Mouse (Mus musculus) heart, embryonic 14.5 days (tissue): ENCODE measurements around the gene Lhx1. TPM values are rescaled to one million over a fixed set of nuclear protein-coding genes. Genes with fewer than 3 reads are reported as not detected.

Experiments used
- ATAC-seq: fragments of 200-750 bp; cut with Nextera tagmentation; 2 replicates; pipeline ENCODE4 v1.8.0; 2017; ENCODE audit warnings: low read depth, moderate TSS enrichment; ENCODE audit not compliant: insufficient number of reproducible peaks, insufficient read depth, low FRiP score
- H3K27ac ChIP-seq, 2 experiments: fragments of 200-500 bp in 1 of 2; fragments of 300-500 bp in 1 of 2; sonication (generic) in 1 of 2; replicated peaks in 1 of 2; 2 replicates each; pipeline ENCODE4 v1.5.1; 2012 to 2014; ENCODE audit warnings: low read depth in 2 of 2, low read length in 2 of 2, control low read depth in 1 of 2, mild to moderate bottlenecking in 1 of 2, mixed read lengths in 1 of 2; ENCODE audit not compliant: control insufficient read depth in 1 of 2, insufficient read depth in 1 of 2
- H3K27me3 ChIP-seq: fragments of 300-500 bp; sonication (generic); 2 replicates; pipeline ENCODE4 v1.6.1; 2014; ENCODE audit warnings: mild to moderate bottlenecking, low read length, control low read depth; ENCODE audit not compliant: control insufficient read depth, insufficient read depth
- H3K36me3 ChIP-seq: fragments of 300-500 bp; sonication (generic); 2 replicates; pipeline ENCODE4 v1.6.1; 2014; ENCODE audit warnings: mild to moderate bottlenecking, control low read depth, low read length, mixed read lengths; ENCODE audit not compliant: control insufficient read depth, insufficient read depth
- H3K4me1 ChIP-seq, 2 experiments: fragments of 200-500 bp in 1 of 2; fragments of 300-500 bp in 1 of 2; sonication (generic) in 1 of 2; 2 replicates each; pipeline ENCODE4 v1.6.1; 2012 to 2014; ENCODE audit warnings: low read length in 2 of 2, control low read depth in 1 of 2, mixed read lengths in 1 of 2; ENCODE audit not compliant: control insufficient read depth in 2 of 2, insufficient read depth in 2 of 2
- H3K4me2 ChIP-seq: fragments of 300-500 bp; sonication (generic); 2 replicates; pipeline ENCODE4 v1.6.1; 2014; ENCODE audit warnings: mild to moderate bottlenecking, low read length
- H3K4me3 ChIP-seq, 2 experiments: fragments of 200-500 bp in 1 of 2; fragments of 300-500 bp in 1 of 2; sonication (generic) in 1 of 2; 2 replicates each; pipeline ENCODE4 v1.5.1; 2012 to 2014; ENCODE audit warnings: low read length in 2 of 2, mild to moderate bottlenecking in 2 of 2, control low read depth in 1 of 2, low read depth in 1 of 2, moderate library complexity in 1 of 2; ENCODE audit not compliant: control insufficient read depth in 1 of 2, insufficient read depth in 1 of 2
- H3K9ac ChIP-seq: fragments of 300-500 bp; sonication (generic); 2 replicates; pipeline ENCODE4 v1.6.1; 2014; ENCODE audit warnings: mild to moderate bottlenecking, low read length
- H3K9me3 ChIP-seq: fragments of 300-500 bp; sonication (generic); 2 replicates; pipeline ENCODE4 v1.6.1; 2016; ENCODE audit warnings: low read length, control low read depth; ENCODE audit not compliant: control insufficient read depth
- WGBS: fragments of 180-500 bp; shearing (Covaris S2); extraction: QIAGEN DNeasy Blood & Tissue Kit; methylation state at CpG from one replicate; pipeline ENCODE4 v1.1.7; 2014; 5-methylcytosine and 5-hydroxymethylcytosine counted together
- polyA plus RNA-seq: library from polyadenylated mRNA; unstranded; fragments of >200 nt; fragmentation: Nextera tagmentation; extraction: Ambion mirVana; gene quantifications from 2 replicates; pipeline ENCODE4 v1.2.1, GENCODE M21; 2014

Lhx1 gene
- polyA plus RNA-seq, 1 experiment from 2014 or later = not detected

DNA sequence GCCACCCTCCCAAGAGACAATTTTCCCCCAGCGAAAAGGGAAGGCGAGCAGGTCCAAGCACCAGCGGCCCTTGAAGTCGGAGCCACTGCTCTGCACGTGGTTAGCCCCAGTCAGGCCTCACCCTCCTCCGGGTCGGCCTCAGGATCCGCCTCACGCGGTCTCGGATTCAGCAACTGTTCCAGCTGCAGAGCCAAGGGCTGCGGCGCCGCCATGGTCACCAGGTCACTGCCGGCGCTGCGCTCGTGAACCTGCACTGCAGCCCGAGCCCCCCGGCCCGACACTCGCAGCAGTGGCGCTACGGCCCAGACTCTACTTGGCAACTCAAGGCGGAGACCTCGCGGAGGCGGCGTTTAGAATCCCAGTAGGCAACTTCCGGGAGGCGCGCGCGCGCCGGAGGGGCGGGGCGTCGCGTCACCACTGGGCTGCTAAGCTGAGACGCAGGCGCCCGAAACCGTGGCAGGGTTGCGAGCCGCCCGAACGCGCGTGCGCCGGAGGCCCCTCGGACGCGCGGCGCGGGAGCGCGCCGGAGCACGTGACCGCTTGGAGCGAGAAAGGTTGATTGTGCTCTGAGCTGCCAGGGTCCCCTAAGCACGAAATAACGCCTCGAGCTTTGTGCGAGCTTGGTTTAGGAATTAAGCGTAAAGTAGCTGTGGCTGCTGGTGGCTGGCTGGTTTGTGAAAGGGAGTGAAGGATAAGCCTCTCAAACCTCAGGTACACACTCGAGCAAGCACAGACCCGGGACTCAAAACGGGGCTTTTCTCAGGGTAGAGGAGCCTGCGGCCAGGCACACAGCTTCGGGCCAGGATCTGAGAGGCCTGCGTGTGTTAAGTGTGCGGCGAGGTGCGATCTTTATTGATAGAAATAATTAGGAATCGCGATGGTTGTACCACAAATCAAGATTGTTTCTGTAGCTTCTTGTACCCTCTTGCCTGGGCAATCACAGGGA, 11.9 kb downstream of the Lhx1 start, which contains the start of gene Aatf:
Gene Aatf (minus strand): TSS at position 352 of the 946 bp plus-strand sequence.
- Histone ChIP-seq H3K27ac (peak within 1 kb of the TSS; percentile 74 to 83), H3K27me3 (peaks cover 42% of the 10 kb centered on the region), H3K4me1 (peaks cover 0 to 7% of the 10 kb centered on the region in 2 experiments; a peak in 2 of 4 replicates)

DNA sequence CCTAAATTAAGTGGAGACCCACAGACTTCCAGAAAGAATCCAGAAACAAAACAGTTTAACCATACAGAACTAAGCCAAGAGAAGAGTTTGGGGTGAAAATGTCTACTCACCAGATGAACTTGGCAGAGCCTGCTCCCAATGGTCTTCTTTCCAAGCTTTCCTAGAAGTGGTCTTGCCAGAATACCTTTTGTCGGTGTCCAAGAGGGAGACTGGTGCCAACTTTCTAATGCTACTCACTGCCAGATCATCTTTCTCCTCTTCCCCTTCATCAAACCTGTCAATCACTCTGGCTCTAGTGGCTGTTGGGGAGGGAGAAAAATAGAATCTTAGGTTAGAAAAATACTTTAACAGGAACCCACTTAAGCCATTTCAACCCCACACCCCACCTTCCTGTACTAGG, 13.3 kb downstream of the Lhx1 start:
- no peak overlapping the region for H3K27ac ChIP-seq
- H3K9ac ChIP-seq = no peak overlapping the region
- H3K36me3 ChIP-seq = peaks cover 42% of the 10 kb centered on the region
- H3K27me3 ChIP-seq = peaks cover 31% of the 10 kb centered on the region
- no peak overlapping the region for H3K4me3 ChIP-seq
- no peaks in the 10 kb centered on the region for H3K9me3 ChIP-seq
- 64% methylated on average over 1 of the region's 1 CpGs for WGBS
- no peak for ATAC-seq
- peaks cover 0 to 7% of the 10 kb centered on the region in 2 experiments; a peak in 2 of 4 replicates for H3K4me1 ChIP-seq
- peak overlapping the region; percentile 95 for H3K4me2 ChIP-seq

More for the DNA sequence above, 11.9 kb downstream of the Lhx1 start, which contains the start of gene Aatf:
- peak within 1 kb of the TSS; percentile 95 for H3K4me2 ChIP-seq
- no peaks in the 10 kb centered on the region for H3K9me3 ChIP-seq
- peak within 1 kb of the TSS; percentile 80 to 86 for H3K4me3 ChIP-seq
- under 1% methylated on average over 80 of the region's 80 CpGs for WGBS
- ATAC-seq = peak; percentile 97
- H3K9ac ChIP-seq = peak within 1 kb of the TSS; percentile 89
- peaks cover 31% of the 10 kb centered on the region for H3K36me3 ChIP-seq

DNA sequence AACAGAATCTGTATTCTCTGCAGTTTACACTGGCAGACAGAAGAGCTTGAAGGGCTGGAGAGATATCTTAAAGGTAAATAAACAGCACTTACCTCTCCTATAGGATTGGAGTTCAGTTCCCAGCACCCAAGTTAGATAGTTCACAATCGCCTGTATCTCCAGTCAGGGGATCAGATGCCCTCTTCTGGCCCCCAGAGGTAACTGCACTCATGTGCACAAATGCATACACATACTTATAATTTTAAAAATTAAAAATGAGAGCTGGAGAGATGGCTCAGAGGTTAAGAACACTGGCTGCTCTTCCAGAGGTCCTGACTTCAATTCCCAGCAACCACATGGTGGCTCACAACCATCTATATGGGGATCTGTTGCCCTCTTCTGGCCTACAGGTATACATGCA, 21.0 kb downstream of the Lhx1 start:
- no peak overlapping the region for H3K27ac ChIP-seq
- H3K9me3 ChIP-seq = no peaks in the 10 kb centered on the region
- no peak overlapping the region for H3K4me2 ChIP-seq
- no peak for ATAC-seq
- H3K27me3 ChIP-seq = no peaks in the 10 kb centered on the region
- H3K36me3 ChIP-seq = peaks cover 58% of the 10 kb centered on the region
- WGBS = 92% methylated on average over 1 of the region's 1 CpGs
- no peak overlapping the region for H3K9ac ChIP-seq
- no peaks in the 10 kb centered on the region for H3K4me1 ChIP-seq
- H3K4me3 ChIP-seq = no peak overlapping the region

DNA sequence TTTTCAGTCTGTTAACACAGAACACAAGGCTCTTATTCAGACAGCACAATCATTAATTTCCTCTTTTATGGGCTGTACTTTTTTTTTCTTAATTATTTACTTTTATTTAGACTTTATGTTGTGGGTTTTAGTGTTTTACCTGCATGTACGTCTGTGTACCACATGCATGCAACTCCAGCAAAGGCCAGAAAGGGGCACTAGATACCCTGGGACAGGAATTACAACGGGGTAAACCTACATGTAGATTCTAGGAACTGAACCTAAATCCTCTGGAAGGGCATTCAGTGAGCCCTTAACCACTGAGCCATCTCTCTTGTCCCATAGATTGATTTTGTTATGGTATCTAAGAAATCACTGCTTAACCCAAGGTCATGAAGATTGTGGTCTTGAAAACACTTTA, 27.4 kb downstream of the Lhx1 start:
- Histone ChIP-seq H3K9me3 (no peaks in the 10 kb centered on the region), H3K27ac (no peak overlapping the region), H3K4me2 (no peak overlapping the region), H3K36me3 (peaks cover 23% of the 10 kb centered on the region), H3K9ac (no peak overlapping the region), H3K4me3 (no peak overlapping the region), H3K4me1 (no peaks in the 10 kb centered on the region), H3K27me3 (no peaks in the 10 kb centered on the region)
- WGBS = 65% methylated on average over 2 of the region's 2 CpGs
- ATAC-seq = no peak

DNA sequence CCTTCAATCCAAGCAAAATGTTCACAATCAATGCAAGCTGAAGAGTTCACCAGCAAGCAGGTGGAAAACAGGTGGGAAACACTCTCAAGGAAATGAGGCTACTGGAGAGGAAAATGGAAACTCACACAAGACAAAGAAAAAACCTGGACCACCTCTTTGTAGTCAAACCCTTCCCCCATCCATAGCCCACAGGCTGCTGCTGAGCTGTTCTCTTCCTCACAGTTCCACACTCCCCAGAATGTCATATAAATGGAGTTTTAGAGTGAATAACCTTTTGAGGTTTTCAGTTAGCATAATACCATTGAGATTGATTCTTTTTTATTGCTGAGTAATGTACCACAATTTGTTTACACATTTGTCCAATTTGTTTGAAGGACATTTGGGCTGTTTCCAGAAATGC, 28.4 kb downstream of the Lhx1 start:
- Histone ChIP-seq H3K4me2 (no peak overlapping the region), H3K27me3 (no peaks in the 10 kb centered on the region), H3K4me3 (no peak overlapping the region), H3K27ac (no peak overlapping the region), H3K36me3 (peaks cover 22% of the 10 kb centered on the region), H3K9ac (no peak overlapping the region), H3K4me1 (no peaks in the 10 kb centered on the region), H3K9me3 (no peaks in the 10 kb centered on the region)
- ATAC-seq = no peak

DNA sequence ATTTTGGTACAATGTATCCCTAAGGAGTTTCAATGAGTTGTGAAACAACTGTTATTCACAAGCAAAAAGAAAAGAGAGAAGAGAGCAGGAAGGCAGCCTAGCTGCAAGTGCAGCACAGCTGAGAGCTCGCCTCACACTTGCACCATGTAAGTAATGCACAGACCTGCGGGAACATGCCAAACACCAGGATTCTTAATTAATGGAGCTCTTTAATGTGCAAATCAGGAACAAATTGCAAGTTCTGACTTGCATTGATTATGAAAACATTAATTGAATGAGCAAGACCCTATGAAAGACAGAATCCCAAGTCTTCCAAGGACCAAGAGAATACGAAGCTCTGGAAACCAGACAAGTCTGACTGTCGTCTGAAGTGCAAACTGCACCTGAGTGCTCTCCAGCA, 29.6 kb downstream of the Lhx1 start:
- Histone ChIP-seq H3K27me3 (no peaks in the 10 kb centered on the region), H3K4me1 (no peaks in the 10 kb centered on the region), H3K9me3 (no peaks in the 10 kb centered on the region), H3K27ac (no peak overlapping the region), H3K4me3 (no peak overlapping the region), H3K36me3 (peaks cover 32% of the 10 kb centered on the region), H3K9ac (no peak overlapping the region), H3K4me2 (no peak overlapping the region)
- ATAC-seq = no peak
- 77% methylated on average over 4 of the region's 4 CpGs for WGBS

DNA sequence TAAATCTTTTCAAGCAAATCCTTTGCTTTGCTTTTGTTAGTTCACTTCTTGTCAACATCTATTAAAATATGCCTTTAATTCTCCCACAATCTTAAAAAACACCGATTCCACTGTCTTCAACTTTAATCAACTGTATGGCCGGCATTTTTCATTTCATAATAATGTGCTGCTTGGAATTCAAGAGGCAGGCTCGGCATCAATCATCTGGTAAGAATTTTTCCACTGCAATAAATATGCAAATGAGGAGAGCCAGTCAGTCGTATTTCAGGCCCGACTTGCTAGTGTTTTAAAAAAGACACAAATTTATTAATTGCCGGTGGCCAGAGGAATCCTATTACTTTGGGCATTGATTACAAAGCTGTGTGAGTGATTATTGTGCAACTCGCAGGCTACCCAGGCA, 43.7 kb downstream of the Lhx1 start:
- no peaks in the 10 kb centered on the region for H3K9me3 ChIP-seq
- H3K9ac ChIP-seq = no peak overlapping the region
- H3K36me3 ChIP-seq = no peaks in the 10 kb centered on the region
- no peak overlapping the region for H3K27ac ChIP-seq
- no peaks in the 10 kb centered on the region for H3K27me3 ChIP-seq
- H3K4me1 ChIP-seq = peaks cover 0 to 15% of the 10 kb centered on the region in 2 experiments; a peak in 1 of 4 replicates
- no peak overlapping the region for H3K4me2 ChIP-seq
- no peak for ATAC-seq
- 81% methylated on average over 7 of the region's 7 CpGs for WGBS
- H3K4me3 ChIP-seq = no peak overlapping the region
